Mouse (Mus musculus) intestine, embryonic 16.5 days (tissue): ENCODE measurements at regions not wholly inside any gene's neighbourhood (a gene's known extent, or its start where the extent isn't known, plus 50 kb on each side); places are given as distances from the start of the nearest gene placed in this dataset.

Source experiments
- ATAC-seq: fragments of 200-750 bp; cut with Nextera tagmentation; 2 replicates; pipeline ENCODE4 v1.8.0; 2017; ENCODE audit warnings: moderate TSS enrichment, moderate library complexity
- H3K27ac ChIP-seq: fragments of 300-500 bp; sonication (generic); 2 replicates; pipeline ENCODE4 v1.5.1; 2014; ENCODE audit warnings: mild to moderate bottlenecking, low read length
- H3K27me3 ChIP-seq: fragments of 300-500 bp; sonication (generic); replicated peaks from 2 replicates; pipeline ENCODE4 v1.6.1; 2014; ENCODE audit warnings: low read length, control low read depth, mixed read lengths; ENCODE audit not compliant: control insufficient read depth, insufficient read depth
- H3K36me3 ChIP-seq: fragments of 300-500 bp; sonication (generic); 2 replicates; pipeline ENCODE4 v1.6.1; 2014; ENCODE audit warnings: low read length, control low read depth; ENCODE audit not compliant: control insufficient read depth, insufficient read depth
- H3K4me1 ChIP-seq: fragments of 300-500 bp; sonication (generic); 2 replicates; pipeline ENCODE4 v1.6.1; 2014; ENCODE audit warnings: low read length, control low read depth, mixed read lengths; ENCODE audit not compliant: control insufficient read depth, insufficient read depth
- H3K4me2 ChIP-seq: fragments of 300-500 bp; sonication (generic); 2 replicates; pipeline ENCODE4 v1.6.1; 2014; ENCODE audit warnings: low read depth, low read length, control low read depth
- H3K4me3 ChIP-seq: fragments of 300-500 bp; sonication (generic); 2 replicates; pipeline ENCODE4 v1.5.1; 2014; ENCODE audit warnings: mild to moderate bottlenecking, low read length
- H3K9ac ChIP-seq: fragments of 300-500 bp; sonication (generic); 2 replicates; pipeline ENCODE4 v1.6.1; 2014; ENCODE audit warnings: low read depth, low read length
- H3K9me3 ChIP-seq: fragments of 300-500 bp; sonication (generic); 2 replicates; pipeline ENCODE4 v1.6.1; 2016; ENCODE audit warnings: low read length, control low read depth; ENCODE audit not compliant: control insufficient read depth
- WGBS: fragments of 180-500 bp; shearing (Covaris S2); extraction: QIAGEN DNeasy Blood & Tissue Kit; methylation state at CpG from one replicate; pipeline ENCODE4 v1.1.7; 2014; 5-methylcytosine and 5-hydroxymethylcytosine counted together

GRCm38 (mm10) chr4:52197777-52198176 is 241.3 kb upstream of the Smc2 start:
- Histone ChIP-seq H3K9ac (no peak overlapping the region), H3K4me2 (no peak overlapping the region), H3K36me3 (no peaks in the 10 kb centered on the region), H3K9me3 (no peaks in the 10 kb centered on the region), H3K4me1 (no peaks in the 10 kb centered on the region), H3K27me3 (no peaks in the 10 kb centered on the region), H3K27ac (no peak overlapping the region), H3K4me3 (no peak overlapping the region)
- no peak for ATAC-seq
- 86% methylated on average over 3 of the region's 3 CpGs for whole genome bisulfite sequencing

- Histone ChIP-seq H3K9ac (no peak overlapping the region), H3K4me2 (no peak overlapping the region), H3K4me3 (no peak overlapping the region), H3K27ac (no peak overlapping the region), H3K9me3 (no peaks in the 10 kb centered on the region), H3K4me1 (no peaks in the 10 kb centered on the region), H3K36me3 (no peaks in the 10 kb centered on the region), H3K27me3 (no peaks in the 10 kb centered on the region)
- ATAC-seq = no peak
These were observed 228.4 kb upstream of the Smc2 start for GRCm38 (mm10) chr4:52210601-52211000.

GRCm38 (mm10) chr4:52211022-52211421 is 228.0 kb upstream of the Smc2 start:
- H3K9me3 ChIP-seq = no peaks in the 10 kb centered on the region
- H3K27ac ChIP-seq = no peak overlapping the region
- no peak for ATAC-seq
- H3K4me3 ChIP-seq = no peak overlapping the region
- WGBS = 39% methylated on average over 5 of the region's 5 CpGs
- H3K36me3 ChIP-seq = no peaks in the 10 kb centered on the region
- H3K4me1 ChIP-seq = no peaks in the 10 kb centered on the region
- H3K4me2 ChIP-seq = no peak overlapping the region
- no peak overlapping the region for H3K9ac ChIP-seq
- H3K27me3 ChIP-seq = no peaks in the 10 kb centered on the region

- ATAC-seq = no peak
- Histone ChIP-seq H3K9me3 (no peaks in the 10 kb centered on the region), H3K4me1 (no peaks in the 10 kb centered on the region), H3K4me3 (no peak overlapping the region), H3K4me2 (no peak overlapping the region), H3K36me3 (no peaks in the 10 kb centered on the region), H3K27ac (no peak overlapping the region), H3K27me3 (no peaks in the 10 kb centered on the region), H3K9ac (no peak overlapping the region)
- 72% methylated on average over 3 of the region's 3 CpGs for WGBS
These were observed 225.7 kb upstream of the Smc2 start for GRCm38 (mm10) chr4:52213363-52213762.
